Mouse (Mus musculus): ENCODE measurements at regions not wholly inside any gene's neighbourhood (a gene's known extent, or its start where the extent isn't known, plus 50 kb on each side); places are given as distances from the start of the nearest gene placed in this dataset.

- Histone ChIP-seq H3K4me1 (ENCODE audit: control insufficient read depth, insufficient read depth, low read length) (no peaks in the 10 kb centered on the region), H3K36me3 (ENCODE audit: control insufficient read depth, insufficient read depth, low read length) (no peaks in the 10 kb centered on the region), H3K9me3 (ENCODE audit: control insufficient read depth, low read length) (no peaks in the 10 kb centered on the region), H3K4me2 (ENCODE audit: low read depth, low read length) (no peak overlapping the region), H3K4me3 (ENCODE audit: low read depth, low read length) (no peak overlapping the region), H3K27me3 (replicated peaks; ENCODE audit: control insufficient read depth, insufficient read depth, low read length) (no peaks in the 10 kb centered on the region), H3K9ac (ENCODE audit: low read depth, low read length) (no peak overlapping the region), H3K27ac (replicated peaks; ENCODE audit: low read depth, low read length) (no peak overlapping the region)
- DNase-seq (ENCODE audit: low spot score) (peak; percentile 2), ATAC-seq (ENCODE audit: low read depth) (no peak)
- WGBS, result 47% methylated on average over 4 of the region's 4 CpGs
These were observed 460.5 kb downstream of the Cdh8 start for GRCm38 (mm10) chr8:98955803-98956202.

- no peaks in the 10 kb centered on the region for H3K36me3 ChIP-seq (ENCODE audit: control insufficient read depth, insufficient read depth, low read length)
- no peaks in the 10 kb centered on the region for H3K4me1 ChIP-seq (ENCODE audit: control insufficient read depth, insufficient read depth, low read length)
- no peak overlapping the region for H3K4me3 ChIP-seq (ENCODE audit: low read depth, low read length)
- no peak overlapping the region for H3K9ac ChIP-seq (ENCODE audit: low read depth, low read length)
- H3K4me2 ChIP-seq (ENCODE audit: low read depth, low read length), result no peak overlapping the region
- H3K9me3 ChIP-seq (ENCODE audit: control insufficient read depth, low read length), result no peaks in the 10 kb centered on the region
- DNase-seq (ENCODE audit: low spot score) (no peak), ATAC-seq (ENCODE audit: low read depth) (no peak)
- WGBS, result 72% methylated on average over 3 of the region's 3 CpGs
- no peaks in the 10 kb centered on the region for H3K27me3 ChIP-seq (replicated peaks; ENCODE audit: control insufficient read depth, insufficient read depth, low read length)
- H3K27ac ChIP-seq (replicated peaks; ENCODE audit: low read depth, low read length), result no peak overlapping the region
These were observed 503.0 kb downstream of the Cdh8 start for GRCm38 (mm10) chr8:98913159-98913777.

- Histone ChIP-seq H3K9me3 (ENCODE audit: control insufficient read depth, low read length) (no peaks in the 10 kb centered on the region), H3K36me3 (ENCODE audit: control insufficient read depth, insufficient read depth, low read length) (no peaks in the 10 kb centered on the region), H3K4me1 (ENCODE audit: control insufficient read depth, insufficient read depth, low read length) (no peaks in the 10 kb centered on the region), H3K27ac (replicated peaks; ENCODE audit: low read depth, low read length) (no peak overlapping the region), H3K27me3 (replicated peaks; ENCODE audit: control insufficient read depth, insufficient read depth, low read length) (no peaks in the 10 kb centered on the region), H3K4me3 (ENCODE audit: low read depth, low read length) (no peak overlapping the region), H3K9ac (ENCODE audit: low read depth, low read length) (no peak overlapping the region), H3K4me2 (ENCODE audit: low read depth, low read length) (no peak overlapping the region)
- DNase-seq (ENCODE audit: low spot score) (no peak), ATAC-seq (ENCODE audit: low read depth) (no peak)
- 81% methylated on average over 4 of the region's 4 CpGs for WGBS
These were observed 522.9 kb downstream of the Cdh8 start for GRCm38 (mm10) chr8:98893331-98893730.

GRCm38 (mm10) chr8:98861664-98862306 is 554.5 kb downstream of the Cdh8 start:
- H3K4me1 ChIP-seq (ENCODE audit: control insufficient read depth, insufficient read depth, low read length), result no peaks in the 10 kb centered on the region
- no peak overlapping the region for H3K4me3 ChIP-seq (ENCODE audit: low read depth, low read length)
- H3K4me2 ChIP-seq (ENCODE audit: low read depth, low read length), result no peak overlapping the region
- no peaks in the 10 kb centered on the region for H3K9me3 ChIP-seq (ENCODE audit: control insufficient read depth, low read length)
- no peak overlapping the region for H3K27ac ChIP-seq (replicated peaks; ENCODE audit: low read depth, low read length)
- H3K9ac ChIP-seq (ENCODE audit: low read depth, low read length), result no peak overlapping the region
- H3K27me3 ChIP-seq (replicated peaks; ENCODE audit: control insufficient read depth, insufficient read depth, low read length), result no peaks in the 10 kb centered on the region
- DNase-seq (ENCODE audit: low spot score) (no peak), ATAC-seq (ENCODE audit: low read depth) (no peak)
- 68% methylated on average over 2 of the region's 2 CpGs for WGBS
- H3K36me3 ChIP-seq (ENCODE audit: control insufficient read depth, insufficient read depth, low read length), result no peaks in the 10 kb centered on the region

GRCm38 (mm10) chr8:98861175-98861574 is 555.1 kb downstream of the Cdh8 start:
- Histone ChIP-seq H3K27me3 (replicated peaks; ENCODE audit: control insufficient read depth, insufficient read depth, low read length) (no peaks in the 10 kb centered on the region), H3K27ac (replicated peaks; ENCODE audit: low read depth, low read length) (no peak overlapping the region), H3K9ac (ENCODE audit: low read depth, low read length) (no peak overlapping the region), H3K36me3 (ENCODE audit: control insufficient read depth, insufficient read depth, low read length) (no peaks in the 10 kb centered on the region), H3K9me3 (ENCODE audit: control insufficient read depth, low read length) (no peaks in the 10 kb centered on the region), H3K4me1 (ENCODE audit: control insufficient read depth, insufficient read depth, low read length) (no peaks in the 10 kb centered on the region), H3K4me3 (ENCODE audit: low read depth, low read length) (no peak overlapping the region), H3K4me2 (ENCODE audit: low read depth, low read length) (no peak overlapping the region)
- no peak for DNase-seq (ENCODE audit: low spot score)
- WGBS, result 52% methylated on average over 4 of the region's 4 CpGs
- ATAC-seq (ENCODE audit: low read depth), result no peak

GRCm38 (mm10) chr8:98860416-98860815 is 555.9 kb downstream of the Cdh8 start:
- Histone ChIP-seq H3K27ac (replicated peaks; ENCODE audit: low read depth, low read length) (no peak overlapping the region), H3K4me3 (ENCODE audit: low read depth, low read length) (no peak overlapping the region), H3K27me3 (replicated peaks; ENCODE audit: control insufficient read depth, insufficient read depth, low read length) (no peaks in the 10 kb centered on the region), H3K9me3 (ENCODE audit: control insufficient read depth, low read length) (no peaks in the 10 kb centered on the region), H3K4me2 (ENCODE audit: low read depth, low read length) (no peak overlapping the region), H3K36me3 (ENCODE audit: control insufficient read depth, insufficient read depth, low read length) (no peaks in the 10 kb centered on the region), H3K4me1 (ENCODE audit: control insufficient read depth, insufficient read depth, low read length) (no peaks in the 10 kb centered on the region), H3K9ac (ENCODE audit: low read depth, low read length) (no peak overlapping the region)
- DNase-seq (ENCODE audit: low spot score), result no peak
- 44% methylated on average over 5 of the region's 5 CpGs for WGBS
- no peak for ATAC-seq (ENCODE audit: low read depth)

GRCm38 (mm10) chr8:98829515-98829914 is 586.8 kb downstream of the Cdh8 start:
- H3K36me3 ChIP-seq (ENCODE audit: control insufficient read depth, insufficient read depth, low read length), result no peaks in the 10 kb centered on the region
- 54% methylated on average over 5 of the region's 5 CpGs for WGBS
- no peaks in the 10 kb centered on the region for H3K4me1 ChIP-seq (ENCODE audit: control insufficient read depth, insufficient read depth, low read length)
- no peaks in the 10 kb centered on the region for H3K9me3 ChIP-seq (ENCODE audit: control insufficient read depth, low read length)
- no peak overlapping the region for H3K27ac ChIP-seq (replicated peaks; ENCODE audit: low read depth, low read length)
- H3K4me3 ChIP-seq (ENCODE audit: low read depth, low read length), result no peak overlapping the region
- no peaks in the 10 kb centered on the region for H3K27me3 ChIP-seq (replicated peaks; ENCODE audit: control insufficient read depth, insufficient read depth, low read length)
- no peak for DNase-seq (ENCODE audit: low spot score)
- H3K4me2 ChIP-seq (ENCODE audit: low read depth, low read length), result no peak overlapping the region
- no peak for ATAC-seq (ENCODE audit: low read depth)
- no peak overlapping the region for H3K9ac ChIP-seq (ENCODE audit: low read depth, low read length)

- no peaks in the 10 kb centered on the region for H3K4me1 ChIP-seq (ENCODE audit: control insufficient read depth, insufficient read depth, low read length)
- H3K4me2 ChIP-seq (ENCODE audit: low read depth, low read length), result no peak overlapping the region
- H3K9ac ChIP-seq (ENCODE audit: low read depth, low read length), result no peak overlapping the region
- H3K9me3 ChIP-seq (ENCODE audit: control insufficient read depth, low read length), result no peaks in the 10 kb centered on the region
- H3K4me3 ChIP-seq (ENCODE audit: low read depth, low read length), result no peak overlapping the region
- H3K27ac ChIP-seq (replicated peaks; ENCODE audit: low read depth, low read length), result no peak overlapping the region
- no peak for ATAC-seq (ENCODE audit: low read depth)
- no peaks in the 10 kb centered on the region for H3K27me3 ChIP-seq (replicated peaks; ENCODE audit: control insufficient read depth, insufficient read depth, low read length)
- no peaks in the 10 kb centered on the region for H3K36me3 ChIP-seq (ENCODE audit: control insufficient read depth, insufficient read depth, low read length)
- 58% methylated on average over 4 of the region's 4 CpGs for WGBS
- no peak for DNase-seq (ENCODE audit: low spot score)
These were observed 587.3 kb downstream of the Cdh8 start for GRCm38 (mm10) chr8:98829006-98829405.

- WGBS, result 70% methylated on average over 3 of the region's 3 CpGs
- Histone ChIP-seq H3K27me3 (replicated peaks; ENCODE audit: control insufficient read depth, insufficient read depth, low read length) (no peaks in the 10 kb centered on the region), H3K36me3 (ENCODE audit: control insufficient read depth, insufficient read depth, low read length) (no peaks in the 10 kb centered on the region), H3K27ac (replicated peaks; ENCODE audit: low read depth, low read length) (no peak overlapping the region), H3K9me3 (ENCODE audit: control insufficient read depth, low read length) (no peaks in the 10 kb centered on the region), H3K9ac (ENCODE audit: low read depth, low read length) (no peak overlapping the region), H3K4me1 (ENCODE audit: control insufficient read depth, insufficient read depth, low read length) (no peaks in the 10 kb centered on the region), H3K4me3 (ENCODE audit: low read depth, low read length) (no peak overlapping the region), H3K4me2 (ENCODE audit: low read depth, low read length) (no peak overlapping the region)
- ATAC-seq (ENCODE audit: low read depth) (no peak), DNase-seq (ENCODE audit: low spot score) (no peak)
These were observed 604.3 kb downstream of the Cdh8 start for GRCm38 (mm10) chr8:98811922-98812321.
